Mouse (Mus musculus) monocyte, adult 2 months (primary cell): ENCODE results near the gene Btbd35f14.
"Not testable (repeated sequence)": the region's sequence is repeated elsewhere in the genome, so short reads cannot be mapped to it uniquely, and the experiment has no call there.

Experiments
- DNase-seq, 2 experiments: peaks; one replicate each; pipeline ENCODE4 v3.0.0; 2022; ENCODE audit warnings: low spot score in 2 of 2, low read depth in 1 of 2

The Btbd35f14 gene

GRCm38 (mm10) chrX:33702249-33702648 lies at the start of gene Btbd35f14:
Gene Btbd35f14 (minus strand): TSS chrX:33702349.
- DNase-seq = not testable (repeated sequence)

DNA sequence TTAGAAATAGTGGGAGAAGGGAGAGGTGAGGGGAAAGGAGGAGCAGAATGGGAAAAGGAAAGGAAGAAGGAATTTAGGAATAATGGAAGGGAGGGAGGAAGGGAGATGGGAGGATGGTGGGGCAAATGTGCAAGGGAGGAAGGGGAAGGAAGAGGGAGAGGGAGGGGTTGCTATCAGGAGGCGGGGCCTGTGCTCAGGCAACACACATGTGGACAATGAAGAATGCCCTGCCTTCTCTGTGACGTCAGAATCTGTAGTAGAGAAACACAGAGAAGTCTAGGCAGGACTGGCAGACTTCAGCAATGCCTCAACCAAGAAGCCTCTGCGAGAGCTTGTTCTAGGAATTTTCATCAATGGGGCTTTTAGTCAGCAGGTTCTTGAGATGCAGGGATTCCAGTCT lies 45.3 kb downstream of the Btbd35f14 start, which contains the start of gene Btbd35f13:
Gene Btbd35f13 (plus strand): TSS at position 301 of the 400 bp plus-strand sequence.
- DNase-seq = not testable (repeated sequence)
